Mouse (Mus musculus) limb, embryonic 12.5 days (tissue): Measurements from ENCODE around the gene Bnipl. TPM values are rescaled to one million over a fixed set of nuclear protein-coding genes. Genes with fewer than 3 reads are reported as not detected.

Experiments used
- ATAC-seq: fragments of 200-750 bp; cut with Nextera tagmentation; 2 replicates; pipeline ENCODE4 v1.8.0; 2017; ENCODE audit warnings: low read depth, moderate TSS enrichment; ENCODE audit not compliant: insufficient number of reproducible peaks, insufficient read depth, low FRiP score, low TSS enrichment
- H3K27ac ChIP-seq: fragments of 300-500 bp; sonication (generic); 2 replicates; pipeline ENCODE4 v1.5.1; 2016; ENCODE audit warnings: mild to moderate bottlenecking, moderate library complexity
- H3K27me3 ChIP-seq: fragments of 300-500 bp; sonication (generic); 2 replicates; pipeline ENCODE4 v1.6.1; 2016; ENCODE audit warnings: mild to moderate bottlenecking, moderate library complexity
- H3K36me3 ChIP-seq: fragments of 300-500 bp; sonication (generic); 2 replicates; pipeline ENCODE4 v1.6.1; 2016; ENCODE audit warnings: mild to moderate bottlenecking, moderate library complexity
- H3K4me1 ChIP-seq: fragments of 300-500 bp; sonication (generic); replicated peaks from 2 replicates; pipeline ENCODE4 v1.6.1; 2016
- H3K4me2 ChIP-seq: fragments of 300-500 bp; sonication (generic); 2 replicates; pipeline ENCODE4 v1.6.1; 2016; ENCODE audit warnings: mild to moderate bottlenecking, moderate library complexity
- H3K4me3 ChIP-seq: fragments of 300-500 bp; sonication (generic); replicated peaks from 2 replicates; pipeline ENCODE4 v1.5.1; 2016; ENCODE audit warnings: mild to moderate bottlenecking
- H3K9ac ChIP-seq: fragments of 300-500 bp; sonication (generic); replicated peaks from 2 replicates; pipeline ENCODE4 v1.6.1; 2016; ENCODE audit warnings: mild to moderate bottlenecking, moderate library complexity
- H3K9me3 ChIP-seq: fragments of 300-500 bp; sonication (generic); 2 replicates; pipeline ENCODE4 v1.6.1; 2016; ENCODE audit warnings: mild to moderate bottlenecking, moderate library complexity
- WGBS: fragments of 180-500 bp; shearing (Covaris S2); methylation state at CpG from one replicate; pipeline ENCODE4 v1.1.7; 2016; 5-methylcytosine and 5-hydroxymethylcytosine counted together
- polyA plus RNA-seq: library from polyadenylated mRNA; unstranded; fragments of >200 nt; fragmentation: Nextera tagmentation; extraction: Ambion mirVana; gene quantifications from 2 replicates; pipeline ENCODE4 v1.2.1, GENCODE M21; 2016

The Bnipl gene
- 0.75 and 1.7 TPM in 2 replicates for polyA plus RNA-seq

GRCm38 (mm10) chr3:95250783-95251424, at the start of gene Bnipl:
TSS of gene Bnipl (minus strand) at chr3:95251193.
- no peak within 1 kb of the TSS for H3K9ac ChIP-seq
- no peaks in the 10 kb centered on the region for H3K27me3 ChIP-seq
- H3K4me3 ChIP-seq, result no peak within 1 kb of the TSS
- H3K36me3 ChIP-seq, result peaks cover 55% of the 10 kb centered on the region
- no peaks in the 10 kb centered on the region for H3K4me1 ChIP-seq
- H3K27ac ChIP-seq, result peak within 1 kb of the TSS; percentile 31; the same call in 1 of the 2 replicates
- 40% methylated on average over 7 of the region's 7 CpGs for WGBS
- ATAC-seq, result no peak
- H3K4me2 ChIP-seq, result no peak within 1 kb of the TSS
- H3K9me3 ChIP-seq, result no peaks in the 10 kb centered on the region

- Histone ChIP-seq H3K27me3 (no peaks in the 10 kb centered on the region), H3K4me1 (peaks cover 14% of the 10 kb centered on the region), H3K27ac (no peak overlapping the region), H3K36me3 (peaks cover 41% of the 10 kb centered on the region), H3K9me3 (no peaks in the 10 kb centered on the region), H3K9ac (no peak overlapping the region), H3K4me3 (no peak overlapping the region), H3K4me2 (no peak overlapping the region)
- 90% methylated on average over 7 of the region's 7 CpGs for WGBS
- ATAC-seq, result no peak
These were observed 47.0 kb upstream of the Bnipl start for GRCm38 (mm10) chr3:95298018-95298417.

- Histone ChIP-seq H3K36me3 (peaks cover 60% of the 10 kb centered on the region), H3K9ac (no peak overlapping the region), H3K4me1 (peaks cover 9% of the 10 kb centered on the region), H3K4me2 (peak overlapping the region; percentile 13; the same call in 1 of the 2 replicates), H3K9me3 (no peaks in the 10 kb centered on the region), H3K27ac (no peak overlapping the region), H3K4me3 (no peak overlapping the region), H3K27me3 (no peaks in the 10 kb centered on the region)
- ATAC-seq, result no peak
- 4% methylated on average over 5 of the region's 5 CpGs for WGBS
These were observed 45.1 kb upstream of the Bnipl start for GRCm38 (mm10) chr3:95296103-95296469.

- 0 out of 2 replicates have a peak overlapping the region, but pooled peaks have one; percentile 13 for H3K4me2 ChIP-seq
- peaks cover 9% of the 10 kb centered on the region for H3K4me1 ChIP-seq
- no peak overlapping the region for H3K9ac ChIP-seq
- peaks cover 66% of the 10 kb centered on the region for H3K36me3 ChIP-seq
- no peak overlapping the region for H3K27ac ChIP-seq
- no peaks in the 10 kb centered on the region for H3K9me3 ChIP-seq
- H3K27me3 ChIP-seq, result no peaks in the 10 kb centered on the region
- ATAC-seq, result peak; percentile 49; the same call in 1 of the 2 replicates
- 73% methylated on average over 11 of the region's 11 CpGs for WGBS
- no peak overlapping the region for H3K4me3 ChIP-seq
These were observed 44.5 kb upstream of the Bnipl start for GRCm38 (mm10) chr3:95295321-95296102.

GRCm38 (mm10) chr3:95294718-95295117, 43.7 kb upstream of the Bnipl start:
- H3K27me3 ChIP-seq, result no peaks in the 10 kb centered on the region
- H3K36me3 ChIP-seq, result peaks cover 74% of the 10 kb centered on the region
- WGBS, result 83% methylated on average over 5 of the region's 5 CpGs
- ATAC-seq, result no peak
- no peak overlapping the region for H3K9ac ChIP-seq
- H3K4me3 ChIP-seq, result no peak overlapping the region
- H3K9me3 ChIP-seq, result no peaks in the 10 kb centered on the region
- H3K4me2 ChIP-seq, result no peak overlapping the region
- no peak overlapping the region for H3K27ac ChIP-seq
- peaks cover 9% of the 10 kb centered on the region for H3K4me1 ChIP-seq

- no peak for ATAC-seq
- H3K27ac ChIP-seq, result no peak overlapping the region
- H3K9ac ChIP-seq, result no peak overlapping the region
- H3K4me3 ChIP-seq, result no peak overlapping the region
- H3K36me3 ChIP-seq, result peaks cover 78% of the 10 kb centered on the region
- H3K4me2 ChIP-seq, result no peak overlapping the region
- no peaks in the 10 kb centered on the region for H3K27me3 ChIP-seq
- 92% methylated on average over 7 of the region's 7 CpGs for WGBS
- peaks cover 9% of the 10 kb centered on the region for H3K4me1 ChIP-seq
- H3K9me3 ChIP-seq, result no peaks in the 10 kb centered on the region
These were observed 43.3 kb upstream of the Bnipl start for GRCm38 (mm10) chr3:95294316-95294715.

- H3K36me3 ChIP-seq, result peaks cover 86% of the 10 kb centered on the region
- ATAC-seq, result no peak
- no peak overlapping the region for H3K4me2 ChIP-seq
- H3K27me3 ChIP-seq, result no peaks in the 10 kb centered on the region
- H3K9me3 ChIP-seq, result no peaks in the 10 kb centered on the region
- H3K9ac ChIP-seq, result no peak overlapping the region
- no peak overlapping the region for H3K27ac ChIP-seq
- H3K4me1 ChIP-seq, result peaks cover 9% of the 10 kb centered on the region
- WGBS, result 79% methylated on average over 11 of the region's 11 CpGs
- H3K4me3 ChIP-seq, result no peak overlapping the region
These were observed 42.5 kb upstream of the Bnipl start for GRCm38 (mm10) chr3:95293537-95293936.

GRCm38 (mm10) chr3:95292899-95293298, 41.9 kb upstream of the Bnipl start:
- Histone ChIP-seq H3K36me3 (peaks cover 92% of the 10 kb centered on the region), H3K4me1 (peaks cover 9% of the 10 kb centered on the region), H3K4me2 (no peak overlapping the region), H3K9me3 (no peaks in the 10 kb centered on the region), H3K9ac (no peak overlapping the region), H3K27ac (no peak overlapping the region), H3K27me3 (no peaks in the 10 kb centered on the region), H3K4me3 (no peak overlapping the region)
- no peak for ATAC-seq
- 95% methylated on average over 2 of the region's 2 CpGs for WGBS

- no peak overlapping the region for H3K4me2 ChIP-seq
- H3K4me3 ChIP-seq, result no peak overlapping the region
- H3K27me3 ChIP-seq, result no peaks in the 10 kb centered on the region
- 84% methylated on average over 4 of the region's 4 CpGs for WGBS
- no peak overlapping the region for H3K9ac ChIP-seq
- peaks cover 5% of the 10 kb centered on the region for H3K4me1 ChIP-seq
- no peak for ATAC-seq
- H3K36me3 ChIP-seq, result peaks cover 87% of the 10 kb centered on the region
- no peaks in the 10 kb centered on the region for H3K9me3 ChIP-seq
- H3K27ac ChIP-seq, result no peak overlapping the region
These were observed 40.0 kb upstream of the Bnipl start for GRCm38 (mm10) chr3:95291041-95291440.

GRCm38 (mm10) chr3:95290156-95290555, 39.2 kb upstream of the Bnipl start:
- ATAC-seq, result no peak
- WGBS, result 73% methylated on average over 6 of the region's 6 CpGs
- H3K27me3 ChIP-seq, result no peaks in the 10 kb centered on the region
- H3K9me3 ChIP-seq, result no peaks in the 10 kb centered on the region
- no peak overlapping the region for H3K4me2 ChIP-seq
- H3K4me3 ChIP-seq, result no peak overlapping the region
- H3K4me1 ChIP-seq, result peaks cover under 1% of the 10 kb centered on the region; the same call in 1 of the 2 replicates
- no peak overlapping the region for H3K9ac ChIP-seq
- H3K36me3 ChIP-seq, result peaks cover 82% of the 10 kb centered on the region
- no peak overlapping the region for H3K27ac ChIP-seq

GRCm38 (mm10) chr3:95289419-95289818, 38.4 kb upstream of the Bnipl start:
- Histone ChIP-seq H3K36me3 (peaks cover 74% of the 10 kb centered on the region), H3K9ac (no peak overlapping the region)

More at GRCm38 (mm10) chr3:95289419-95289818, 38.4 kb upstream of the Bnipl start:
- ATAC-seq, result no peak
- Histone ChIP-seq H3K27me3 (no peaks in the 10 kb centered on the region), H3K9me3 (no peaks in the 10 kb centered on the region), H3K4me3 (no peak overlapping the region), H3K4me2 (no peak overlapping the region), H3K27ac (no peak overlapping the region), H3K4me1 (peaks cover 8% of the 10 kb centered on the region)
- WGBS, result 93% methylated on average over 4 of the region's 4 CpGs
